Mouse (Mus musculus) spleen, adult 2 months (tissue): ENCODE data around the gene Usp4.

ENCODE experiments used
- CTCF ChIP-seq: fragments of 200-500 bp; IDR thresholded peaks from 2 replicates; pipeline ENCODE4 v1.5.1; 2011; ENCODE audit warnings: mild to moderate bottlenecking, inconsistent platforms; ENCODE audit not compliant: insufficient read depth, insufficient read length, insufficient replicate concordance; ENCODE audit errors: extremely low read depth
- POLR2A ChIP-seq: fragments of 200-500 bp; IDR thresholded peaks from 2 replicates; pipeline ENCODE4 v1.6.1; 2011; ENCODE audit warnings: low read depth, low read length, inconsistent platforms

GRCm38 (mm10) chr9:108304716-108305115 is 42.9 kb upstream of the Usp4 start:
- TF ChIP-seq CTCF (no peak), POLR2A (no peak)
